Mouse (Mus musculus): Measurements from ENCODE around the gene Helb. TPM values are rescaled to one million over a fixed set of nuclear protein-coding genes. Genes with fewer than 3 reads are reported as not detected.

Gene Helb
- polyA plus RNA-seq (2015; fragmentation: Illumina TruSeq; extraction: RNeasy Lipid Tissue Mini Kit (QIAGEN cat#74804); ENCODE audit: low read depth, low replicate concordance) = 2.5 TPM

GRCm38 (mm10) chr10:120112507-120113396 is at the start of gene Helb:
Gene Helb, minus strand, starts transcription at chr10:120112987.

Other genes with a start within 250 kb of the Helb start
- gene Tmbim4, start 88.6 kb upstream of the Helb start, polyA plus RNA-seq (2015; fragmentation: Illumina TruSeq; extraction: RNeasy Lipid Tissue Mini Kit (QIAGEN cat#74804); ENCODE audit: low read depth, low replicate concordance) = 82.4 TPM
- gene Irak3, start 89.1 kb upstream of the Helb start, polyA plus RNA-seq (2015; fragmentation: Illumina TruSeq; extraction: RNeasy Lipid Tissue Mini Kit (QIAGEN cat#74804); ENCODE audit: low read depth, low replicate concordance) = 0.89 TPM
- gene Llph, start 114.1 kb upstream of the Helb start, polyA plus RNA-seq (2015; fragmentation: Illumina TruSeq; extraction: RNeasy Lipid Tissue Mini Kit (QIAGEN cat#74804); ENCODE audit: low read depth, low replicate concordance) = 45.5 TPM